Mouse (Mus musculus) retina, adult 2 months (tissue): ENCODE data around the gene Fam168a.

Source experiments
- DNase-seq: peaks from one replicate; pipeline ENCODE4 v3.0.0-alpha.2; 2012; ENCODE audit warnings: low read depth, low spot score

Gene Fam168a

GRCm38 (mm10) chr7:100770669-100771341 is 64.4 kb downstream of the Fam168a start:
- no peak for DNase-seq

- no peak for DNase-seq
Measured at GRCm38 (mm10) chr7:100774189-100774588, 67.8 kb downstream of the Fam168a start.

- no peak for DNase-seq
Measured at GRCm38 (mm10) chr7:100775810-100776209, 69.4 kb downstream of the Fam168a start.

- DNase-seq, result no peak
Measured at GRCm38 (mm10) chr7:100780192-100780591, 73.8 kb downstream of the Fam168a start.

- DNase-seq, result no peak
Measured at GRCm38 (mm10) chr7:100784650-100785049, 78.2 kb downstream of the Fam168a start.

- no peak for DNase-seq
Measured at GRCm38 (mm10) chr7:100785426-100785825, 79.0 kb downstream of the Fam168a start.

GRCm38 (mm10) chr7:100786078-100786477 is 79.6 kb downstream of the Fam168a start:
- no peak for DNase-seq

GRCm38 (mm10) chr7:100788291-100788690 is 81.9 kb downstream of the Fam168a start:
- no peak for DNase-seq

- no peak for DNase-seq
Measured at GRCm38 (mm10) chr7:100798810-100799209, 92.4 kb downstream of the Fam168a start.

GRCm38 (mm10) chr7:100805391-100805790 is 99.0 kb downstream of the Fam168a start:
- DNase-seq, result no peak

- DNase-seq, result no peak
Measured at GRCm38 (mm10) chr7:100811912-100812311, 105.5 kb downstream of the Fam168a start.

GRCm38 (mm10) chr7:100812641-100813040 is 106.2 kb downstream of the Fam168a start:
- no peak for DNase-seq

GRCm38 (mm10) chr7:100815900-100816570 is 109.6 kb downstream of the Fam168a start:
- DNase-seq, result no peak

- DNase-seq, result no peak
Measured at GRCm38 (mm10) chr7:100816759-100817441, 110.5 kb downstream of the Fam168a start.

- no peak for DNase-seq
Measured at GRCm38 (mm10) chr7:100817442-100817760, 111.0 kb downstream of the Fam168a start.

GRCm38 (mm10) chr7:100818401-100819064 is 112.1 kb downstream of the Fam168a start:
- no peak for DNase-seq

GRCm38 (mm10) chr7:100824661-100825060 is 118.2 kb downstream of the Fam168a start:
- no peak for DNase-seq

GRCm38 (mm10) chr7:100828549-100828948 is 122.1 kb downstream of the Fam168a start:
- no peak for DNase-seq

- no peak for DNase-seq
Measured at GRCm38 (mm10) chr7:100833859-100834258, 127.4 kb downstream of the Fam168a start.

GRCm38 (mm10) chr7:100835168-100835567 is 128.7 kb downstream of the Fam168a start:
- no peak for DNase-seq

- DNase-seq, result no peak
Measured at GRCm38 (mm10) chr7:100835711-100836110, 129.3 kb downstream of the Fam168a start.

- DNase-seq, result no peak
Measured at GRCm38 (mm10) chr7:100836657-100837056, 130.2 kb downstream of the Fam168a start.
